Mouse (Mus musculus) common myeloid progenitor, adult 5-6 weeks (primary cell): ENCODE measurements at regions not wholly inside any gene's neighbourhood (a gene's known extent, or its start where the extent isn't known, plus 50 kb on each side); places are given as distances from the start of the nearest gene placed in this dataset.
A peak's percentile ranks its signal among the peaks of the same experiment; 100 is the strongest.

Experiments used
- ATAC-seq: replicated peaks from 2 replicates; pipeline ENCODE4 v1.8.0; 2016; ENCODE audit warnings: low read depth, mild to moderate bottlenecking, moderate TSS enrichment, inconsistent platforms; ENCODE audit not compliant: poor library complexity, severe bottlenecking

DNA sequence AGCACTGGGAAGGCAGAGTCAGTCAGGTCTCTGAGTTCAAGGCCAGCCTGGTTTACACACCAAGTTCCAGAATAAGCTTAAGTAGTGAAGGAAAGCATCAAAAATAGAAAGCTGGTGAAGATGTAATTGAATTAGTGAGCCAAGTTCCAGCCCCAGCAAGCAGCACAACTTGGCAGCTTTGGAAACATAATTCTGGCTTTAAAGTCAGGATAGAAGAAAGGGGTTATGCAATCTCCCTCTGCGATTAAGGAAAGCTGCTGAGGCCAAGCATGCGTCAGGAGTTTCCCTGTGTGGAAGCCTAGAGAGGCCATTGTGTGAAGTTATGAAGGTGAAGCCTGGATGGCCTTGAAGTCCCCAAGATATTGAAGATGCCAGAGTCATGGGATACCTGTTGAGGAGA lies 269.3 kb upstream of the Eif4g2 start:
- no peak for ATAC-seq

DNA sequence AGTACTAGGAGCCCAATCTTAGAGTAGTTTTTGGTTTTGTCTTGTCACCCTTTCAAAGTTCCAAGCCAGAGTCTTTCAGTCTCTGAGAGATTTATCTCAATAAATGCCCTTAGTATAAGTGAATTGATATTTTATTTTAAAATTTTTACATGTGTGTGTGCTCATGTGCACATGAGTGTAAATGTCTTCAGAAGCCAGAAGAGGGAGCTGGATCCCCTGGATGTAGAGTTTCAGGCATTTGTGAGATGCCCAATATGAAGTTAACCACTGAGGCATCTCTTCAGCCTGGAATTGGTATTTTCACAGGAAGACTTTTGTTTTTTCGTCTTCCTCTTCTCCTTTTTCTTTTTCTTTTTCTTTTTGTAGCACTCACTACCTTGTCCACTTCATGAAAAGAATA lies 262.3 kb upstream of the Eif4g2 start:
- ATAC-seq: no peak

DNA sequence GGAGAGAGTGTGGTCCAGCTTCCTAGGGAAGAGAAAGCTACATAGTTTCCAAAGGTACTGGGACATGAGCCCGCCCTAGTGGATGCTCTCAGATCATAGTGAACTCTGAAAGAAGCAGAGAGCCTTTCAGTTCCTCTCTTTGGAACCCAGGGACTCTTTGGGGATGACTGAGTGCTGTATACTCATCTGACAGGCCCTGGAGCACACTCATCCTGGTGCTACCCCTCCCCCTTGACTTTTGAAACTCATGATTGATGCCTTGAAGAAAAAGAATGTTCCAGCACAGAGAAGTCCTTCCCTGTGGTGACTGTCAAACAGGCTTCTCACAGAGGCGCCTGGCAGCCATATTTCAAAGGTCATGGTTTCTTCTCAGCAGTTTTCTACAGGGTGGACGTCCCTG lies 254.2 kb upstream of the Eif4g2 start:
- ATAC-seq: no peak

DNA sequence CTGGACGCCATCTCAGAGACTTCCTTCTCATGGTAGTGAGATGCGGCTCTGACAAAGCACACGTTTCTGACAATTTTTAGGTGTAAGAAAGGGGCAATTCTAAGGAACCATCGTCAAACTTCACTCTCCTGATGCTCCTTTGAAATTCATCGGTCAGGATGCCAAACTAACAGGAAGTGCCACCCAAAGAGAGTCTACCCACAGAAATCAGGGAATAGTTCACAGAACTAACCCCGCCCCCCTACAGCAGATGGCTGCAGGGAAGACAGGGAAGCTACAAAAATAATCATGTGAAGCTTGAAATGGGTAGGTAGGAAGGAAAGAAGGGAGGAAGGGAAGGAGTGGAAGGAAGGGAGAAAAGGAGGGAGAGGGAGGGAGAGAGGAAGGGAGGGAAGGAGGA lies 240.1 kb upstream of the Eif4g2 start:
- ATAC-seq: no peak

DNA sequence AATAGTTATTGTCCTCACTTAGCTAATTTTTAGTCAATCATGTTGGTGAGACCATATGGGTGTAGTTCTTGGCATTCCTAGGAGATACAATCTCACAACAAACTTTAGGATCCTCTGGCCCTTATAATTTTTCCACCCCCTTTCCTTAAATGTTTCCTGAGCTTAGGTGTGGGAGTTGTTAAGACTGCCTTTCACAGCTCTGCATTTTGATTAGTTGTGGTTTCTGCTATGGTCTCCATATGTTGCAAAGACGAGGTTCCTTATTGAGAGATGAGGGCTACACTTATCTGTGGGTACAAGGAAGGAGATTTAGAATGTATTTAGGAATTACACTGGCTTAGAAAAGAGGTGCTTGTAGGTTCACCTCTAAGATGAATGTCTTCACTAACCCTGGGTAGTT lies 237.1 kb upstream of the Eif4g2 start:
- ATAC-seq: no peak

DNA sequence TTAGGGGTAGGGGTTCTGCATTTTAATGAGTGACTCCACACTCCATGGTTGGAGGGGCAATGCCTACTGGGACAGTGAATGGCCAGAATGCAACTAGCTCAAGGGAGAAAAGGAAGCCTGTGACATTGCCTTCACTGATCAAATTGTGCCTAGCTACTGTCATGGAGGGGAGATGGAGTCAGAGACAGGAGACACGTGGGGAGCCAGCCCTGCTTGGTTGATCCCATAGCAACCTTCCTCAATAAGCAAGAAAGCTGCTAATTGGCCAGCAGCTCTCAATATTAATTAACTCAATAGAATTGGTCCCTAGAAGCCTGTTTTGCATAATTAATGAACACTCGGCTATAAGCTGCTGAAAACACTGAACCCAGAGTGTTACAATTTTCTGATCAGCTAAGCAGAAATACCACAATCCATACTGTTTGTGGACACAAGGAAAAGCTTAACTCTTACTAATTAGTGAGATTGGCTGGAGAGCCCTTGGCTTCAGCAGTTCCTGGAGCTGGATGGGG lies 233.7 kb upstream of the Eif4g2 start:
- no peak for ATAC-seq

DNA sequence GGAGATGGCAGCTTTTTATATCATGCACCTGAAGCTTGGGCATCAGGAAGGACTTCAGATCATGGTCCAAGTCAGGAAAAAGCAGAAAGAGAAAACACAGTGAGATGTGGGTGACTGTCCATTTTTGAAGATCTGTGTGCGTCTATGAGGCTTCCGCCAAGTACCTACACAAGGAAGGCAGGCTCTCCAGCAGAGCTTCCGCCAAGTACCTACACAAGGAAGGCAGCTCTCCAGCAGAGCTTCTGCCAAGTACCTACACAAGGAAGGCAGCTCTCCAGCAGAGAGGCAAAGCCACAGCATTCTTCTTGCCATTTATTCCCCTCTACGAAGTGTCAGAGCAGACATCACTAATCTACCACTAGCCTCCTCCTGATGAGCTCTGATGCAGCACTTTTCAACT lies 231.1 kb upstream of the Eif4g2 start:
- ATAC-seq: no peak

DNA sequence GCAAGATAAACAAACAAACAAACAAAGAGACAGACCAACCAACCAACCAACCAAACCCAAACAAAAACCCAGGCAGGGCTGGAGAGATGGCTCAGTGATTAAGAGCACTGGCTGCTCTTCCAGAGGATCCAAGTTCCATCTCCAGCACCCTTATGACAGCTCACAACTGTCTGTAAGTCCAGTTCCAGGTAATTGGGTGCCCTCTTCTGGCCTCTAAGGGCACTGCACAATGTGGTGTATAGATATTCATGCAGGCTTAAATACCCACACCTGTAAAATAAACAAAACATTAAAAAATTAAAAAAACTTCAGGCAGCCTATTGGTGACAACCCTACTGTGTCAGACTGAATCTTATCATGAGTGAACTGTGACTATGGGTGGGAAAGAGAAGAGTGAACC lies 222.4 kb upstream of the Eif4g2 start:
- no peak for ATAC-seq

DNA sequence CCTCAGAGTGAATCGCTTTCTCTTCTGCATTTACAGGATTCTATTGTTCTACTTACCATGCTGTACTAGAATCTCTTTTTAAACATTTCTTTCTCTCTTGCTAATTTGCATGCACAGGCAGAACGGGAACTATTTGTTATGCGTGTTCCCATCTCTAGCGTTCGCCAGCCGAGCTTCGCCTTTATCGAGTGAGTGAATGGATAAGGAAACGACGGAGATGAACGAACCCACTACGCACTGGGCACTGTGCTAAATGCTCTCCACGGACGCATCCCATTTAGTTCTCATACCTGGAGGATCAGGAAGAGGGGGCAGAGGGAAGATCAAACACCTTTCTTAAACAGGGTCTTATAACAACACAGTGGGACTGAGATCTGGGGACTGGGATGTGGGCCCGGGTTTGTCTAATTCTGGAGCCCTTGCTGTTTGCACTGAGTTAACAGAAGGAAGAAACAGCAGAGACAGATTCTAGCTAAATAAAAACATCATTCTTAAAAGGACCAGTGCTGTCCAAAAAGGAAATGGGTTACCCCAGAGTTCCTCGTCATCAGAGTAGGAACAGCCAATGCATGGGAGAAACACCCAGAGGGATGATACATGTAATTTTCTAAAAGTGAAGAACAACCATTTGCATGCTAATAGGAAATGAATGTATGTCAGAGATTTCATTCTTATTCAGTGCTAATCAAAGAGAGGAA lies 219.1 kb upstream of the Eif4g2 start:
- ATAC-seq: no peak

DNA sequence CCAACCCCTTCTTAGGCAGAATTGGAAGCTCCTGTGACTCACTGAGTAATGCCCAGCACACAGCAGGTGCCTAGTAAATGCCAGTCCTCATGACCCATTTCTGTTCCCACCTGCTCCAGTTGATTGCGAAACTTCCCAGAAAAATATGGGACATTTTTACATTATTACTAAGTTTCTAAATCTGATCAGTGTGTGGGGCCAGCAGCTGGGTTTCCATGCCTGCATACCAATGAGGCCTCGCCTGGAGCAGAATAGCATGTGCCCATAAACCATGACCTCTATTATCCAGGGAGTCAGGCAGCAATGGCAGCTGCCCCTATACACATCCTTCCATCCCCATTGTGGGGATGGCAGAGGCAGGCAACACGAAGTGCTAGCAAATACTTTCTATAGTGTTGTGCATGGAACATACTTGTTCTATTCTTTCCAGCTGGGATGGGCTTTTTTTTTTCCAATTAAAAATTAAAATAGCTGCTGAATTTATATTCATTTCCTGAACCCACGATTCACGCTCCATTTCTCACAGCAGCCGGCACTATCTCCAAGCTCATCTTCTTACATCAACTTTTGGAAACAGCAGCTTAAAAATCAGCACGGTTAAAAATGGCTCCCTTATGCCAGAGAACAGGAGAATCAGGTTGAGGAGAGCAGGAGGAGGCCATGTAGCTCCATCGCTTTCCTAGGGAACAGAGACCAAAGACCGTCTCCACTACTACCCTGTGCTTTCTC lies 214.5 kb upstream of the Eif4g2 start:
- ATAC-seq: no peak

DNA sequence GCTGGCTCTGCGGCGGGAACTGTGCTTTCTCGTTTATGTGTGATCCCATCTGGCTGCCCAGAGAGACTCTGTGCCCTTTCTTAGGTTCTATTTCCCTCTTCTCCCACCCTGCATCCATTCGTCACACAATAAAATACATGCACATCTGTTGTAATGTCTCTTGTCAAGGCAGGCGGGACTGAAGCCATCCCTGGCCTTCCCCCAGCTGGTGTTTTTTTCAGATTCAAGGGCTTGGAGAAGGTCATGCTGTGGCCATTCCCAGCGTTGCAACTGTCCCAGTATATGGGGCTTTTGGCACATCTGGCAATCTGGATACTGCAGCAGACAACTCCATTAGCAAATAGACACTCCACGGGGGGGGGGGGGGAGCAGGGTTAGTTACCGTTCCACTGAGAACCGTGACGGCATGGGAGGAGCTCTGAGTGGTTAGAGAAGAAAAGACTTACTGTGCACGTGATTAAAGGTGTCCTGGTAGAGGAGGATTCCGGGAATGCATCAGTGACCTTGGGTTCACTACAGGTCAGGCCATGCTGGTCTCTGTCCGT lies 200.7 kb upstream of the Eif4g2 start:
- no peak for ATAC-seq

DNA sequence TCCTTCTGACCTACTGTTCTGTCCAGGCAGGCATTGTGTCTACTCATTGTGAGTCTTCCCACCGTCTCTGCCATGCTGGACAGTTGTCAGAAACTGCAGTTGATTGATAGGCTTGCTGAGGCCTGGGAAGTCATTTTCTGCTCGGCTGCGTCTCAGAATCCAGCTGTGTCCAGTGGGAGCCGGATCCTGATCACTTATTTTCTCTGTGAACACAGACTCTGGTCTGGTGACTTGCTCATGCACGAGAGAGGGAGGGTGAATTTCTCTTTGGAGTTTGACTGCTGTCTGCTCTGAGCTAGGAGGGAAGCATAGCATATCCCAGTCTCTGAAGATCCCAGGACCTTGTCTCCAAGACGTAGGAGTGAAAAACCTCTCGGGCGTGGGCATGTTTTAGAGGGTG lies 199.5 kb upstream of the Eif4g2 start:
- ATAC-seq: no peak

DNA sequence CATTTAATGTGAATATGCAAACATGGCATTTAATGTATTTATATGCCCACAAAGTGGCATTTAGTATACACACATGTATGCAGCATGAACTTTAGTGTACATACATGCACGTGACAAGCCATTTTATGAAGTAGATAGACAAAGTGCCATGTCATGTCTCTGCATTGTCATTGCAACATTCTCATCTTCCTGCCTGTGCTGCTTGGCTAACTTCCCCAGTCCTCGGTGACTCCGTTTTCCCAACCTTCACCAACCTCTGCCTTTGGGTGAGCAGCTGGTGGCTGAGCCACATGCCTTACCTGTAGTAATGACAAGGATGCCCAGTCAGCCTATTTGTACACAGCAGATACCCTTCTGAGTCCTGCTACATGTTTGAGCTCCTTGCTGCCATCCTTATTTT lies 194.9 kb upstream of the Eif4g2 start:
- ATAC-seq: 0 out of 2 replicates have a peak, but pooled peaks have one; percentile 47

DNA sequence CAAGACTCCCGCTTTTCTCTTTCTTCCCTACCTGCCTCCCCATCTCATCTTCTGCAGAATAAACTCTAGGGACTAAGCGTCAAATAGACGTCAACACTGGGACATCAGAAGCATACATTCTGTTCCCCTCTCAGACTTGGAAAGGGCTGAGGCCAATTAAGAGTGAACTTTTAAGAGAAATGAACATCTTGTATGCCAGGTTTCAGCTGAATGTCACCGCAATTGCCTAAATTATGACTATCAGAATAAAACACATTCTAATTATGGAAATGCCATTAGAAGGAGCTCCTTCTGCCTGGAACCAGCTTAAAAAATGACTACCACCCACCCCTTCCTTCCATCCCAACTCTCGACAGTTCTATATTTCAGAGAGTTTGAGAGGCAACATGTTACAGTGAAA lies 191.0 kb upstream of the Eif4g2 start:
- ATAC-seq: no peak

DNA sequence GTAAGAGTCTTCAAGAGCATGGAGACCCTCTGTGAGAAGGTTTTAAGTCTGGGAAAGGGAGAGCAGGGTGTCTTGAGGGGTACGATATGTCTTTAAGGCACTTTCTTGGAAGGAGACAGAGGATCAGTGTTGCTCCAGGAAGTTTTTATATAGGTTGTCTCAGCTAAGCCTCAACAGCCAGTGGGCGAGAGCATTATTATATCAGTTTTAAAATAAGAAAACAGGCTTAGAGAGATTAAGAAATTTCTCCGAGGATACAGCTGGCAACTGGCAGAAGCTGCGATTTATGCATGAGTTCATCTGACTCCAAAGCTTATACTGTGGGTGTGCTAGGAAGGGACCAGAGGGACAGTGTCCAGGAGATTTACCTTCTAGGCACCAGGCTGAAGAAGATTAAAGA lies 188.0 kb upstream of the Eif4g2 start:
- no peak for ATAC-seq

DNA sequence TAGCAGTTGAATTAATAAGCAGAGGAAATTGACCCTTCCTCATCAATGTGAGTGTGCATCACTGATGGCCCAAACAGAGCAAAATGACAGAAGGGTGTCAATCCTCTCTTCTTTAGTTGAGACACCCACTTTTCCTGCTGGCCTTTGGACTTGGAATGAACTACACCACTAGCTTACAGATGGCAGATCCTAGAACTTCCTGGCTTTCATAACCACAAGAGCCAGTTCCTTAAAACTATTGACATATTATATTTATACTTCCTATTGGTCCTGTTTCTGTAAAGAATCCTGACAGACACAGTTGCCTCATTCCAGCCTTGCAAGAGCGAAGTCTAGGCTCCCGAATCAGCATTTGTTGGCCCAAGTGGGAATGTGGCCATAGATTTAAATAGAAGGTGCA lies 185.4 kb upstream of the Eif4g2 start:
- ATAC-seq: no peak

DNA sequence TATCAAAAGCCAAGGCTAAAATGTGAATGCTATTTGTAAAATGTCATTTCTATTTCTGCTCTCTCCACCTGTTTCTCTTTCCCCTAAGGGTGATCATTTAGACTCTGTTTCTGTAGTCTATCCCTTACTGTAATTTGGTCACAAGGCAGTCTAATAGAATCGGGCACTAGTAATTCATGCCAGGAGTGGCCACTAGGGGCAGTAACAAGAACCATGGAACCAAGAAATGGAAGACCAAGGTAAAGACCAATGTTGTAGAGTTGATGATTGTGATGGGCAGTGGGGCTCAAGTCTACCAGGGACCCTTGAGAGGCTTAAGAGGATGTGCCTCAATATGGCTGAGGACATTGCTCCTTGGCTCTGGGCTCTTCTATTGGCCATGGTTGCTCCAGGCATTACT lies 180.5 kb upstream of the Eif4g2 start:
- 0 out of 2 replicates have a peak, but pooled peaks have one; percentile 36 for ATAC-seq

DNA sequence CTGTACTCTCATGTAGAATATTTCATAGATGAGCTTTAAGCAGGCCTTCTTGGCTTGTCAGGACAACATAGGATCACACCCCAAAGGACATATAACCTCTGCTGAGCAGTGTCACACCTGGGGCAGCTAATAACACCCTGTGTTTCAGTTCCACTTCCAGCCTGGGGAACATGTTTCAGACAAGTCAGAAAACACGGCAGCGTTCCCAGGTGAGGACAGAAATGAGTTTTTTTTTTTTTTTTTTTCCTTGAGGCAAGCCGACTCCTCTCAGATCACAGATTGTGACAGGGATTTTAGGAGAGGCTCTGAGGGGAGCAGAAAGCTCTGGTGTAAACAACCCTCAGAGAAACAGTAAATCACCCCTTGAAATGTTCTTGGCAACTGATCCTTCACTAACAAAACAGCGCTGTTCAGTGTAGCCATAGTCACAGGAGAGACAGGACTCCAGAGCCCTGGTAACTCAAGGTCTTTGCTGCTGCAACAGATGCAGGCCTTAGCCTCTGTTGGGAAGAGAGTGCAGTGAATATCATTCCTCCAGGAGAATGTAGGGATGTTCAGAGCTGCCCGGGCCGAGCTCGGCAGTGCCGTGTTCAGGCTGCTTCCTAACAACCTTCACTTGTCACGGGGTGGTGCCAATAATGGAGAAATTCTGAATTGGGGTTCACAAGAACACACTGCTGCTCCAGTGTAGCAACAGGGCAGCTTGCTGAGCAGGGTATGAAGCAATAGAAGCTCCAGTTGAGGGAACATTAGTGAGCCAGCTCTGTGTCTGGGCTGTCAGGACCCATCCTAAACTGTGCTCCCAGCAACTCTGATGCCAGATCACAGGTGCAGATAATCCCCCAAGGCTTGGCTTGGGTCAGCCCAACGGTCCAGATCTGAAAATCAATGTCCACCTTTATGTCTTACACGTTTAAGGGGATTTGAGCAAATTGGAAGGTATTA lies 177.1 kb upstream of the Eif4g2 start:
- no peak for ATAC-seq

DNA sequence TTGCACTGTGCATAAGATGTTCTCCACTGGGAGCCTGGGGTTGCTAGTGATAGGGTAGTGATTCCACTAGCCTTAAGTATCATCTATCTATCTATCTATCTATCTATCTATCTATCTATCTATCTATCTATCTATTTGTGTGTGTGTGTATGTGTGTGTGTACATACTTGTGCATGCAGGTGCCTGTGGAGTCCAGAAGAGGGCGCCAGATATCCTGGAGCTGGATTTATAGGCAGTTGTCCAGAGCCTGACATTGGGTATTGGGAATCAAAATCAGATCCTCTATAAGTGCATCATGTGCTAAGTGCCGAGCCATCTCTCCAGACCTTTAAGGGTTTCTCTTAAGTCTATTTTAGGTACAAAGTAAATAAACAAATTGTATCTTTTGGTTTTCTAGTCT lies 175.0 kb upstream of the Eif4g2 start:
- ATAC-seq: no peak

DNA sequence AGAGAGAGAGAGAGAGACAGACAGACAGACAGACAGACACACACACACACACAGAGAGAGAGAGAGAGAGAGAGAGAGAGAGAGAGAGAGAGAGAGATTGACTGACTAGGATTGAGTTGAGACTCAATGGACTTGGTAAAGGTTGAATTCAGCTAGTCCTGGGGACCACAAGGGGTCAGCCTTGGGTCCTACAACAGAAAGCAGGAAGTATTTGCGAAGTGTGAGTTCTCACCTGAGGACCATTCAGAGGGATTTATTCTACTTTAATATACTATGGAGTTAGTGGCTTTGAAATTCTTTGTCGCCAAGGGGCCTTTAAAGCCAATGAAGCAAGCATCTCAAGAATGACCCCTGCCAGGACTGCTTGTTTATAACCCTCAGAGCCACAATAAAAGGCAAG lies 173.4 kb upstream of the Eif4g2 start:
- no peak for ATAC-seq
